ENCODE assay signal across 19 mouse cellular contexts in genomic region chr2:164184145-164184719, GRCm38 (mm10). TPM values are rescaled to one million over a fixed set of nuclear protein-coding genes. Genes with fewer than 3 reads are reported as not detected.
A peak's percentile ranks its signal among the peaks of the same experiment; 100 is the strongest.
DNase-seq lines count a peak whose midpoint lies in the region; ATAC-seq and TF ChIP-seq lines count a peak whose summit lies in the region.
"Had no signal": no experiment of that assay in that cellular context is flagged by ENCODE, and none has a peak within 500 bp of the region (broad histone marks: within the 10 kb centered on the region; RNA-seq: fewer than 3 reads in every experiment).

No protein-coding gene starts in this region.

- no peaks in the 10 kb centered on the region for H3K36me3 ChIP-seq in limb, embryonic 13.5 days
- H3K36me3 ChIP-seq in limb, embryonic 10.5 days, result no peaks in the 10 kb centered on the region
- H3K36me3 ChIP-seq in ES-E14 (ENCODE audit: control insufficient read depth, insufficient read depth, low read length, poor library complexity, severe bottlenecking), result no peaks in the 10 kb centered on the region
- no peaks in the 10 kb centered on the region for H3K36me3 ChIP-seq in intestine, embryonic 16.5 days (ENCODE audit: control insufficient read depth, insufficient read depth, low read length)
- H3K36me3 ChIP-seq in kidney, embryonic 15.5 days, result no peaks in the 10 kb centered on the region
- H3K36me3 ChIP-seq: heart, embryonic 13.5 days; hindbrain, embryonic 10.5 days; neural tube, embryonic 13.5 days had no signal

- ATAC-seq in limb, embryonic 13.5 days (ENCODE audit: low FRiP score, low read depth), result no peak
- ATAC-seq in intestine, embryonic 16.5 days, result 0 out of 2 replicates have a peak, but pooled peaks have one; percentile 53
- no peak for ATAC-seq in frontal cortex, adult (ENCODE audit: low TSS enrichment)
- no peak for ATAC-seq in kidney, embryonic 15.5 days (replicated peaks; ENCODE audit: low FRiP score)

- in situ Hi-C loops in ES-E14 (cut with MboI; ENCODE audit: low sequenced_read_pairs in 2 of 2, unreplicated experiment in 2 of 2), result no loop called here

- no peak overlapping the region for H3K4me3 ChIP-seq in limb, embryonic 13.5 days
- H3K4me3 ChIP-seq in limb, embryonic 10.5 days, result no peak overlapping the region
- H3K4me3 ChIP-seq in ES-E14 (ENCODE audit: insufficient read depth in 1 of 2, low read depth in 1 of 2, low read length in 2 of 2, poor library complexity in 1 of 2, severe bottlenecking in 1 of 2), result no peak overlapping the region
- no peak overlapping the region for H3K4me3 ChIP-seq in intestine, embryonic 16.5 days (ENCODE audit: low read length)
- no peak overlapping the region for H3K4me3 ChIP-seq in kidney, embryonic 15.5 days (replicated peaks)
- H3K4me3 ChIP-seq: heart, embryonic 13.5 days; hindbrain, embryonic 10.5 days; neural tube, embryonic 13.5 days had no signal

- H3K27ac ChIP-seq in limb, embryonic 13.5 days, result peak overlapping the region; percentile 28; the same call in 1 of the 2 replicates
- no peak overlapping the region for H3K27ac ChIP-seq in limb, embryonic 10.5 days
- no peak overlapping the region for H3K27ac ChIP-seq in ES-E14 (ENCODE audit: insufficient read depth, low read depth, low read length, poor library complexity, severe bottlenecking)
- no peak overlapping the region for H3K27ac ChIP-seq in intestine, embryonic 16.5 days (ENCODE audit: low read length)
- H3K27ac ChIP-seq in kidney, embryonic 15.5 days, result no peak overlapping the region
- H3K27ac ChIP-seq: heart, embryonic 13.5 days; hindbrain, embryonic 10.5 days; neural tube, embryonic 13.5 days had no signal

- H3K9ac ChIP-seq in limb, embryonic 13.5 days, result no peak overlapping the region
- H3K9ac ChIP-seq in ES-E14 (ENCODE audit: insufficient read depth, low read depth, low read length, poor library complexity, severe bottlenecking), result no peak overlapping the region
- no peak overlapping the region for H3K9ac ChIP-seq in intestine, embryonic 16.5 days (ENCODE audit: low read depth, low read length)
- no peak overlapping the region for H3K9ac ChIP-seq in kidney, embryonic 15.5 days
- H3K9ac ChIP-seq: heart, embryonic 13.5 days; neural tube, embryonic 13.5 days had no signal

- DNase-seq in limb, embryonic 10.5 days (ENCODE audit: low spot score), result no peak
- DNase-seq in CD4-positive helper T cell, adult 2 months (ENCODE audit: low read depth, low spot score), result peak; percentile 27
- peak; percentile 13 for DNase-seq in ES-E14 (ENCODE audit: low read depth, low spot score)
- DNase-seq: adrenal gland, postnatal 10 days; cerebellum, adult 8-10 months; gastrocnemius, postnatal 36 days; right cerebral cortex, postnatal 4 days; thymus, postnatal 14 days had no signal

- no peaks in the 10 kb centered on the region; the same call in 1 of the 2 replicates for H3K27me3 ChIP-seq in limb, embryonic 13.5 days
- H3K27me3 ChIP-seq in limb, embryonic 10.5 days (ENCODE audit: low read depth, poor library complexity, severe bottlenecking), result no peaks in the 10 kb centered on the region
- no peaks in the 10 kb centered on the region for H3K27me3 ChIP-seq in intestine, embryonic 16.5 days (replicated peaks; ENCODE audit: control insufficient read depth, insufficient read depth, low read length)
- H3K27me3 ChIP-seq in kidney, embryonic 15.5 days, result no peaks in the 10 kb centered on the region
- H3K27me3 ChIP-seq: neural tube, embryonic 13.5 days had no signal

- WGBS in limb, embryonic 13.5 days, result 43% methylated on average over 9 of the region's 9 CpGs
- WGBS in limb, embryonic 10.5 days, result 47% methylated on average over 9 of the region's 9 CpGs
- 42% methylated on average over 9 of the region's 9 CpGs for WGBS in intestine, embryonic 16.5 days
- WGBS in kidney, embryonic 15.5 days, result 43% methylated on average over 9 of the region's 9 CpGs

- H3K9me3 ChIP-seq in limb, embryonic 13.5 days, result no peaks in the 10 kb centered on the region
- no peaks in the 10 kb centered on the region for H3K9me3 ChIP-seq in limb, embryonic 10.5 days (replicated peaks)
- no peaks in the 10 kb centered on the region for H3K9me3 ChIP-seq in ES-E14 (ENCODE audit: control insufficient read depth, insufficient read depth, low read depth, low read length)
- no peaks in the 10 kb centered on the region for H3K9me3 ChIP-seq in intestine, embryonic 16.5 days (ENCODE audit: control insufficient read depth, low read length)
- no peaks in the 10 kb centered on the region for H3K9me3 ChIP-seq in kidney, embryonic 15.5 days (replicated peaks)
- H3K9me3 ChIP-seq: heart, embryonic 13.5 days; hindbrain, embryonic 10.5 days; neural tube, embryonic 13.5 days had no signal

- H3K4me2 ChIP-seq in limb, embryonic 13.5 days (replicated peaks), result no peak overlapping the region
- H3K4me2 ChIP-seq in intestine, embryonic 16.5 days (ENCODE audit: low read depth, low read length), result no peak overlapping the region
- no peak overlapping the region for H3K4me2 ChIP-seq in kidney, embryonic 15.5 days
- H3K4me2 ChIP-seq: heart, embryonic 13.5 days; liver, embryonic 11.5 days; neural tube, embryonic 13.5 days had no signal

- H3K4me1 ChIP-seq in limb, embryonic 13.5 days, result peaks cover 18% of the 10 kb centered on the region
- no peaks in the 10 kb centered on the region; the same call in 1 of the 2 replicates for H3K4me1 ChIP-seq in limb, embryonic 10.5 days
- H3K4me1 ChIP-seq in ES-E14 (ENCODE audit: control insufficient read depth in 2 of 2, insufficient read depth in 2 of 2, low read length in 2 of 2, poor library complexity in 1 of 2), result peaks cover 0 to 5% of the 10 kb centered on the region in 2 experiments; a peak in 1 of 4 replicates
- no peaks in the 10 kb centered on the region for H3K4me1 ChIP-seq in intestine, embryonic 16.5 days (ENCODE audit: control insufficient read depth, insufficient read depth, low read length)
- peaks cover 6% of the 10 kb centered on the region; the same call in 1 of the 2 replicates for H3K4me1 ChIP-seq in kidney, embryonic 15.5 days
- H3K4me1 ChIP-seq: heart, embryonic 13.5 days; neural tube, embryonic 13.5 days had no signal

TF ChIP-seq in ES-E14, 5 proteins besides CTCF, POLR2A, EP300 and RAD21:
- TF ChIP-seq ZC3H11A (IDR thresholded peaks at IDR 0.05; ENCODE audit: borderline replicate concordance, low read depth, low read length) (no peak), HCFC1 (IDR thresholded peaks at IDR 0.05; ENCODE audit: borderline replicate concordance, insufficient read depth, low read length) (no peak), CHD2 (IDR thresholded peaks at IDR 0.05; ENCODE audit: low read depth, low read length) (no peak), MAFK (IDR thresholded peaks at IDR 0.05; ENCODE audit: insufficient read depth, low read depth, low read length) (no peak), ZNF384 (IDR thresholded peaks at IDR 0.05; ENCODE audit: low read depth, low read length) (no peak)

RNA-seq across cellular contexts. Expression of gene Wfdc5, which starts 1.7 kb away (rescaled TPM):
- not detected in 2 replicates for polyA plus RNA-seq in limb, embryonic 13.5 days (2015; fragmentation: Nextera tagmentation; extraction: Ambion mirVana)
- not detected in 2 replicates for polyA plus RNA-seq in limb, embryonic 10.5 days (2016; fragmentation: Nextera tagmentation; extraction: Ambion mirVana)
- not detected in 2 replicates for total RNA-seq in ES-E14 (2012; rRNA removed)
- not detected in 2 replicates for polyA plus RNA-seq in intestine, embryonic 16.5 days (2015; fragmentation: Nextera tagmentation; extraction: Ambion mirVana)
- polyA plus RNA-seq in kidney, embryonic 15.5 days (2015; fragmentation: Nextera tagmentation; extraction: Ambion mirVana), result 0.13 TPM in 1 of 2 replicates, not detected in the other
- total RNA-seq: adrenal gland, postnatal 10 days; layer of hippocampus, postnatal 10 days; left cerebral cortex, postnatal 14 days had no signal
- polyA plus RNA-seq: heart, embryonic 13.5 days; hindbrain, embryonic 10.5 days; intestine, embryonic 14.5 days; liver, embryonic 11.5 days; neural tube, embryonic 13.5 days had no signal

RNA-seq across cellular contexts. Expression of gene Wfdc12, which starts 6.2 kb away (rescaled TPM):
- polyA plus RNA-seq in limb, embryonic 13.5 days (2015; fragmentation: Nextera tagmentation; extraction: Ambion mirVana), result 0.51 TPM in 1 of 2 replicates, not detected in the other
- polyA plus RNA-seq in limb, embryonic 10.5 days (2016; fragmentation: Nextera tagmentation; extraction: Ambion mirVana), result not detected in 2 replicates
- not detected in 2 replicates for total RNA-seq in ES-E14 (2012; rRNA removed)
- polyA plus RNA-seq in intestine, embryonic 16.5 days (2015; fragmentation: Nextera tagmentation; extraction: Ambion mirVana), result not detected in 2 replicates
- 0.55 TPM in 1 of 2 replicates, not detected in the other for polyA plus RNA-seq in kidney, embryonic 15.5 days (2015; fragmentation: Nextera tagmentation; extraction: Ambion mirVana)
- total RNA-seq: adrenal gland, postnatal 10 days; gastrocnemius, postnatal 36 days; layer of hippocampus, postnatal 10 days; left cerebral cortex, postnatal 14 days had no signal
- polyA plus RNA-seq: heart, embryonic 13.5 days; hindbrain, embryonic 10.5 days; intestine, embryonic 14.5 days; liver, embryonic 11.5 days; neural tube, embryonic 13.5 days had no signal

RNA-seq across cellular contexts. Expression of gene Kcns1, which starts 13.3 kb away (rescaled TPM):
- 2.5 and 2.8 TPM in 2 replicates for polyA plus RNA-seq in limb, embryonic 13.5 days (2015; fragmentation: Nextera tagmentation; extraction: Ambion mirVana)
- 0.15 TPM in 1 of 2 replicates, not detected in the other for polyA plus RNA-seq in limb, embryonic 10.5 days (2016; fragmentation: Nextera tagmentation; extraction: Ambion mirVana)
- total RNA-seq in ES-E14 (2012; rRNA removed), result 0.80 and 0.90 TPM in 2 replicates
- polyA plus RNA-seq in intestine, embryonic 16.5 days (2015; fragmentation: Nextera tagmentation; extraction: Ambion mirVana), result 0.22 and 0.45 TPM in 2 replicates
- 0.23 and 0.28 TPM in 2 replicates for polyA plus RNA-seq in kidney, embryonic 15.5 days (2015; fragmentation: Nextera tagmentation; extraction: Ambion mirVana)
- polyA plus RNA-seq: hindbrain, embryonic 10.5 days; liver, embryonic 11.5 days had no signal

RNA-seq across cellular contexts. Expression of gene Wfdc15a, which starts 15.7 kb away (rescaled TPM):
- polyA plus RNA-seq in limb, embryonic 13.5 days (2015; fragmentation: Nextera tagmentation; extraction: Ambion mirVana), result not detected in 2 replicates
- not detected in 2 replicates for polyA plus RNA-seq in limb, embryonic 10.5 days (2016; fragmentation: Nextera tagmentation; extraction: Ambion mirVana)
- total RNA-seq in ES-E14 (2012; rRNA removed), result 4.4 and 11.9 TPM in 2 replicates
- polyA plus RNA-seq in intestine, embryonic 16.5 days (2015; fragmentation: Nextera tagmentation; extraction: Ambion mirVana), result not detected in 2 replicates
- not detected in 2 replicates for polyA plus RNA-seq in kidney, embryonic 15.5 days (2015; fragmentation: Nextera tagmentation; extraction: Ambion mirVana)
- total RNA-seq: adrenal gland, postnatal 10 days; gastrocnemius, postnatal 36 days; layer of hippocampus, postnatal 10 days; left cerebral cortex, postnatal 14 days had no signal
- polyA plus RNA-seq: heart, embryonic 13.5 days; hindbrain, embryonic 10.5 days; intestine, embryonic 14.5 days; liver, embryonic 11.5 days; neural tube, embryonic 13.5 days had no signal

RNA-seq across cellular contexts. Expression of gene Wfdc15b, which starts 37.2 kb away (rescaled TPM):
- polyA plus RNA-seq in limb, embryonic 13.5 days (2015; fragmentation: Nextera tagmentation; extraction: Ambion mirVana), result not detected in 2 replicates
- not detected in 2 replicates for polyA plus RNA-seq in limb, embryonic 10.5 days (2016; fragmentation: Nextera tagmentation; extraction: Ambion mirVana)
- not detected in 2 replicates for total RNA-seq in ES-E14 (2012; rRNA removed)
- 19.6 and 23.4 TPM in 2 replicates for polyA plus RNA-seq in intestine, embryonic 16.5 days (2015; fragmentation: Nextera tagmentation; extraction: Ambion mirVana)
- polyA plus RNA-seq in kidney, embryonic 15.5 days (2015; fragmentation: Nextera tagmentation; extraction: Ambion mirVana), result 70.1 and 91.1 TPM in 2 replicates
- total RNA-seq: adrenal gland, postnatal 10 days; gastrocnemius, postnatal 36 days; layer of hippocampus, postnatal 10 days; left cerebral cortex, postnatal 14 days had no signal
- polyA plus RNA-seq: heart, embryonic 13.5 days; hindbrain, embryonic 10.5 days; liver, embryonic 11.5 days; neural tube, embryonic 13.5 days had no signal
